Mouse (Mus musculus) c-Kit-positive CD71-negative TER-119-negative erythroid progenitor cells, embryonic 14.5 days (primary cell): ENCODE data around the gene Stx18.

Experiments used
- DNase-seq: peaks from one replicate; pipeline ENCODE4 v3.0.0-alpha.2; 2013; ENCODE audit warnings: low read depth

The Stx18 gene

DNA sequence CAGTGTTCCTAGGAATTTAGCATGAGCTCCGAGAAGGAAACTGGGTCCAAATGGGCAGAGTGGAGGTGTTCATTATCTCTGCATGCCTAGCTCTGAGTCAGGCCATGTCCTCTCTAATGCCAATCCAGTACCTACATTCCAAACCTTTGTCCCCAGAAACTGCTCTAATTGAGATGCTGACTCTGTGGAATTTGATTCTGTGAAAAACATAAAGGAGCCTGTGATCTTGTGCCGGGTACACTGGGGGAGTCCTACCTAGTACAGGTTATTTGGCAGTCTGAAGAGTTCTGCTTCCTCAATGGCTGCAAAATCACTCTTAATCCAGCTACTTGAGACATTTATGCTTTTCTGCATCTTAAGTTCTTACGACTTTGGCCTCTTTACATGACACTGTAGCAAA, 40.0 kb downstream of the Stx18 start:
- no peak for DNase-seq

DNA sequence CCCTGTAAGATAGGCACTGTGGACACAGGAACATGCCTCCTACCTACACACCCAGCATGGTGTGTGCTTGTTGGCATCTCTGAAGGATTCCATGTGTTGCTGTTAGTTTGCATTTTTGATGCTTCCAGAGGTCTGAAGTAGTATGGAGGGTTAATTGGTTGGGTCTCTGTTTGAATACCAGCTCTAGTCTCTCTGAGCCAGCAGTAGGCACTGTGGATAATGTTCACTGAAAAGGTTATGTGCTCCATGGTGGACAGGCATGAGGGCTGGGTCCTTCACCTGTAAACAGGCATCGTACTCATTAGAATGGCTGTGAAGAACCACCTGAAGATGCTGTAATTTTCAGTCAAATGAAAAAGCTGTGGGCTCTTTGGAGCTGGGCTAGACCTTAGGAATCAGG, 41.9 kb downstream of the Stx18 start:
- no peak for DNase-seq

DNA sequence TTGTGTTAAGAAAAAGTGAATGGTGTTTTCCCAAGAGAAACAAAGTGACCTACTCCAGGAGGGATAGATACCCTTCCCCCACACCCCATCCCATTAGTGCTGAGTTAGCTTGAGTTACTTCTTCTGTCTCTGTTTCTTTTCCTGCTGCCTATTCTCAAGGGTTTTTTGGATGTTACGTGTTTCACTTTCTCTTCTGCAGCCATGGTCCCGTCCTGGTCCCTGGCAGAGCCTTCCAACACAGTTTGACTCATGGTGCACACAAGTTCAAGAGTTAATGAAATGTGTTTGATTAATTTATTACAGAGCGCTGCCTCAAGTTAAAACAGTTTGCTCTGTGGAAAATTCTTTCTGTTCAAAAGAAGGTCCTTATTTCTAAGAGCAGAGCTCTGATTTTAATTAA, 44.0 kb downstream of the Stx18 start:
- DNase-seq = no peak

DNA sequence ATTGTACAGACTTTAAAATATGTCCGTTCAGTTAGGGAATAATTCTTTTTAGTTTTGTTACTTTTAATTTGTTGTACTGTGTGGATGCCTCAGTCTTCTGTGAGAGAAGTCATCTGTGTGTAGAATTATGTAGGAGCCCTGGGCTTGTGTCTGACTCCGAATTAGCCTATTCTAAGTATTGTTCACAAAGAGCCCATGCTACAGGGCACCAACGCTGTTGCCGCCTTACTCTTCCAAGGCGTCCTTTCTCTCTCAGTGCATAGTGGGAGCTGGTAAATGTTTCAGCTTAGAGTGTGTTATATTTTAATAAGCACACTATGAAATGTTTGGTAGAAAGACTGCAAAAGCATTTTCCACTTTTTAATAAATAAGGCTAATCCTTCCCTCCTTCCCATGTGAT, 44.8 kb downstream of the Stx18 start:
- no peak for DNase-seq

DNA sequence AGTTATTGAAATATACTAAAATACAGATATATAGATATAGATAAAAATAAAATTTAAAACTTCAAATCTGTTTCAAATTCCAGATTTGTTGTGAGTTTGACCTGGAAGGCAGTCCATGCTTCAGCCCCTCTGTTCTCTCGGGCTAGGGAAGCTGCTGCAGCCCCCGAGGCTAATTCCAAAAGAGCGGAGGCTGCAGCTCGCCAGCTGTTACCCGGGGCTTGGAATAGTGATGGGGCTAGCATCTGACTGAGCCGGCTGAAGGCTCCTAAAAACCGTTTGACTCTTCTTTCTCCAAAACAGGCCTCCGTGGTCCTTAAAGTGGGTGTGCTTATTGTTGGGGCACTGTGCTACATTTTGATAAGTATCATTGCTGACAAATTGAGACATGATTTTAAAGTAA, 46.1 kb downstream of the Stx18 start:
- no peak for DNase-seq

DNA sequence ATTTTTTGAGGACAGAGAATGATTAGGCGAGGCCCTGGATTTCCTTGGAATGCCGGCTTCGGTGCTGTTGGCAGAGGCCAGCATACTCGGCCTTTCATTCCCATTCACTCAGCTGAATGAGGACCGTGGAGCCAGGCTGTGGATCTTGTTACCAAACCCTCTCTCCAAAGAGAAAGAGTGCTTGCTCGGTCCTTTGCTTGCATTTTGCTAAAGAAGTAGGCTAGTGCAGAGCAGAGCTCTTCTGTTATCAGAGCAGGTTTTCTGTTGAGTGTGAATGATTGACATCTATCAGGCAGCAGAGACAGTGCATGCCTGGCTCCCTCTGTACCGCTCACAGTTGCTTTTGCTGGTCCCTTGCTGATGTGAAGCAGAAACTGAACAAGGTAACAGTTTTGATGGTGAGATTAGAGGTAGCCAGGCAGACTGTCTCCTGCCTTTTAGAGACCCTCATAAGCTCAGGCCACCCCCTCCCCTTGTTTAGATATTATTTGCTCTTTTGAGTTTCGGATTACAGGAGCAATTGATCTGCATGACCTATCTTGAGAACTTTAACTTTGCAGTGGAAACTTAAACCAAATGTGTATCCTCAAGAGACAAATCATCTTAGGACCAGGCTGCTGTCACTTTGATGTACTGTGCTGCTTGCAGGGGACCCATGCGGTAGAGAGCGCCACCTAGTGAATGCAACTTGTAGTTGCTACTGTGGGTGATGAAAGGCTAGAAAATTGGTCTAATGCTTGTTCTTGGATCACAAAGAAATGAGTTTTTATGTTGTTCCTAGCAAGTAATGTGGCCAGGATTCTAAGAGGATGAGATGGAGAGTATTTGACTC, 47.2 kb downstream of the Stx18 start:
- DNase-seq = peak; percentile 28

DNA sequence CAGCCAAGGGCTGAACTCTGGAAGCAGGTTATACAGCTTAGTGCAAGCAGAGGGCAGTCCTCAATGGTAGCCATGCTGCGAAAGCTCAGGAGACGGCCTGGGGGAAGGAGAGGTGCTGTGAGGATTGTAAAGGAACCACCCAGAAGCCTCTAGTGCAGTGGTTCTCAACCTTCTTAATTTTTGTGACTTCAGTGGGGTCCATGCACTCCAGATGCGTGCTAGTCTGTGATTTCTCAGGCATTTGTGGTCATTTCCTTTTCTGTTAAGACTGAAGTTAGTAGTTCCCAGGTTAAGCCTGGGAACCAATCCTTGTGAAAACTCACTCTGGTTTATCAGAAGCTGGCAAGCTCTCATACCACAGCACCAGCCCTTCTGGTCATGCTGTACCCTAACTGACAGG, 51.6 kb downstream of the Stx18 start:
- DNase-seq = no peak

DNA sequence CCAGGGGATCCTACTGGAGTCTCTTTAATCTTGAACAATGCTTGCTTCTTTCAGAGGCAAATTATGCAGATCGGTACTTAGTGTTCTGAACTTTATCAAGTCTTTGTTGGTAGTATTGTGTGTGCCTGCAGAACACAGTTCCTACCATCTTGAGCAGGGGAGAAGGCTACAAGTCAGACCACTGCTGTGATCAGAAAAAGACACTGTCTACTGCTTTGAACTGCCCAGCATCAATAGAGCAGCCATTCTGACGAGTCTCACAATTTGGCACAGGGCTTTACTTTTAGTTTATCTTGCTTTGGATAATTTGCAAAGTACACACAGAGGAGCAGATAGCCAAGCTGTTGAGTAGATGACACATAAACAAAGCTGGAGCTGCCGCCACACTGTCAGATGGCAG, 52.0 kb downstream of the Stx18 start:
- no peak for DNase-seq

DNA sequence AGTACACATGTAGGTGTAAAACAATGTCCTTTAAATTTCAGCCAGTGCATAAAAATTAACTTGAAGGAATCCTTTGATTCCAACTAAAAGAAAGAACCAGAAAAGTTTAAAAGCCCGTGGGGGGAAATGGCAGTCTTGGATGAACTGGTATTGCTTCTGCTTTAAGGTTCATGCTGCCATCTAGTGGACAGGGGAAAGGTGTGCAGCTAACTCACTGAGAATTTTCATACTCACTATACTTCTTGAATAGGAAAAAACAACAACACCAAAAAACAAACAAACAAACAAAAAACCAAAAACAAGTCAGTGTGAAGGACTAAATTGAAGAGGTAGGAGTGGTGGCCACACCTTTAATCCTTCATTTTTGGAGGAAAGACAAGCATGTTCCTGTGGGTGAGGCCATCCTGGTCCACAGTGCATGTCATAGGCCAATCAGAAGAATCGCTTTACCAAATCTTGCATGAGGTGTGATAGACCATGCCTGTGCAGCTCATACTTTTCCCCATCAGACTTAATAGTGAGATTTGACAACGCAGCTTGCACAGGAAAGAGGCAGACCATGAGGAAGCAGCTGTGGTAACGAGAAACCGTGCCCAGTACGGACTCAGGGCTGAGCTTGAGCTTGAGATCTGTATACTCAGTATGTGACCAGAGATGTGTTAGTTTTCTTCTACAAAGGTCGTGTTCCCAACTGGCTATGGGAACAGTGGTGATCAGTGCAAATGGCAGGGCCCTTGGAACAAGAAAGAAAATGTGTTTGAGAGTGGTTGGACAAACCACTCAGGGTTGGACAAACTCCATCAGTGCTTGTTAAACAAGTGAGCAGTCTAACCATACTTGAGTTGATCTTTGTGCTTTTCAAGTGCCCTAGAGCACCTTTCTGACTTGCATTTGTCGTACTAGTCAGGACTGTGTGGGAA, 52.8 kb downstream of the Stx18 start:
- peak; percentile 23 for DNase-seq

DNA sequence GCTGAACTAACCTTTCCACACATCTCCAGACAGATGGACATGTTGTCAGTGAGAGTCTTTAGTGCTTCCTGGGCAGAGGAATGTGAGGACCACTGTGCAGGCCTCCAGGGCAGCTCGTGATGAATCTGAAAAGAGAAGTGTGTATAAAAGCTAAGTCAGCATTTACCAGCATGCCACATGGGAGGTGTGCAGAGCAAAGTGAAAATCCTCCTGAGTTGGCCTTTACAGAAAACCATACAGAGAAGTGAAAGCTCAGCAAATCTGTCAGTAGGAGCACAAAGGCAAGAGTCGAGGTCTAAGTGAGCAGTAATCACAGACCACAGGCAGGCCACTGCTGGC, 53.4 kb downstream of the Stx18 start:
- DNase-seq = no peak

DNA sequence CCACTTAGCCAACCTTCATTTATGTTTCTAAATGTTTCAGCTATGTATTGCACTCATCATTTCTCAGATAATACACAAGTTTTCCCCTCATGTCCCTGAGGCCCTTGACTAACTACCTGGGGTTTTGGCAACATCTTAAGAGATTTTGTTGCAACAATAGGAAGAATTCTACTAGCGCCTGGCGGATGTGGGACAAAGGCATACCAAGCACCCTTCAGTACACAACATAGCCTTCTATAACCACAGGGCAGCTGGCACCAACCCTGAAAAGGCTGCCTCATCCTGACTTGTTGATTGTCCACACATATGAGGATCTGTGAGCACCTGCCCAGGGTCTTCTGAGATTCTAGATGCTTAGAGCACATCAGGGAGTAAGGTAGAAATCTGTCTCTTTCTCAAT, 55.8 kb downstream of the Stx18 start:
- DNase-seq = no peak

DNA sequence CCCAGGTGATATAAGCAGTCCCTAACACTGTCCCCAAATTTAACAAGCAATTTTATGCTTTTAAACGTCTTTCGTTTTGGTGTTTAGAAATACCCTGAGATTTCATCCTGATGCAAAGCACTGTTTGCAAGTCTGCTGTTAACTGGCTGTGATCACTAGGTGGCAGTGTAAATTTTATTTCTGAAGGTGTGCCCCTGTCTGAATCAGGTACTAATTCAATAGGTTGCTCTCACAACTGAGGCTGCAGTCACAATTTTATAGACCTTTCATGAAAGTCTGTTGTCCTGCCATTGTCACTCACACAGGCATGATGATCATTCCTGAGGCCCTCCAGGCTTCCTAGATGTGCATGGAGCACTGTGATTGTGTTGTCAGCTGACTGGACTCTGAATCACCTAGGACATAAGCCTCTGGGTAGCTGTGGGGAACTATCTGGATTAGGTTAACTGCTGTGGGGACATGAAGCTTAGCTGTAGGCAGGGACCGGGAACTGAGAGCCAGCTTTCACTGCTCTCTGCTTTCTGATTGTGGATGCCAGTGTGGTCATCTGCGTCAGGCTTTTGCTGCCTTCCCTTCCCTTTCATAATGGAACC, 59.1 kb downstream of the Stx18 start:
- no peak for DNase-seq

DNA sequence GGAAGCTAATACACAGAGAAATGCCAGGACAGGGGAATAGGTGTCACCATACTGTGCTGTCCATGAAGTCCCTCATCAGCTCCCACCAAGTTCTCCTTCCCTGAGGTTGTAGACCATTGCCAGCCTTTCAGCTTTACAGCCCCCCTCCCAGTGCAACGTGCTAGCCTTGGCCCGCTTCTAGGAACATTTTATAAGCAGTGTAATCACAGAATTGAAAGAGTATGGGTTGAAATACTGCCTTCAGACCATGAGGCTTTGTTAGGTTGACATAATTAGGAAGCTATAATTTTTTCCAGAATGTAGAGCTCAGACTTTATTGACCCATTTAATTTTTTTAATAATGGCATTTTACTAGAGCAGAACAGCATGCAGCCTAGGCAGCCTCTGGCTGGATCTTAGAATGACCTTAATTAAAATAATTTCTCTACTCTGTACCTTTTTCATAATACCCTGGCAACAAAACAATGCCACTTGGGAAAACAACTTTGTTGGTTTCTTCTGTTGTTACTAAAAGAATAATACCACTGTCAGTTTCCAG, 60.7 kb downstream of the Stx18 start:
- DNase-seq = no peak

DNA sequence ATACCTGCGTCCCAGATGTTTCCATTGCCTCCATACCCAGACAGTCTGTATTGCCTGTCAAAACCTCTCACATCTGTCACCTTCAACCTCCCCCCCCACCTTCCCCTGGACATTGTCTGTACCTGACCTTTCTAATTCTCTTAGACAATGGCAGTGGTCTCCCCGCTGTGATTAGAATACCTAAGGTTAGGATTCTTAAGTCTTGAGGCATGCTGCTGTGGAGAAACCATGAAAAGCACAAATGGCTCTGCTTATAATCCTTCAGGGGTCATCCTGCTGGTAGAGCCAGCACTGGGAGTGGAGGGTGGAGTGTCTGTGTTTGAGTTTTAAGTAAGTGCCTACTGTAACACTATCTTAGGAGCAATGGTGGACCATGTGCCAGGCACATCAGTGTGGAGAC, 64.4 kb downstream of the Stx18 start:
- no peak for DNase-seq

DNA sequence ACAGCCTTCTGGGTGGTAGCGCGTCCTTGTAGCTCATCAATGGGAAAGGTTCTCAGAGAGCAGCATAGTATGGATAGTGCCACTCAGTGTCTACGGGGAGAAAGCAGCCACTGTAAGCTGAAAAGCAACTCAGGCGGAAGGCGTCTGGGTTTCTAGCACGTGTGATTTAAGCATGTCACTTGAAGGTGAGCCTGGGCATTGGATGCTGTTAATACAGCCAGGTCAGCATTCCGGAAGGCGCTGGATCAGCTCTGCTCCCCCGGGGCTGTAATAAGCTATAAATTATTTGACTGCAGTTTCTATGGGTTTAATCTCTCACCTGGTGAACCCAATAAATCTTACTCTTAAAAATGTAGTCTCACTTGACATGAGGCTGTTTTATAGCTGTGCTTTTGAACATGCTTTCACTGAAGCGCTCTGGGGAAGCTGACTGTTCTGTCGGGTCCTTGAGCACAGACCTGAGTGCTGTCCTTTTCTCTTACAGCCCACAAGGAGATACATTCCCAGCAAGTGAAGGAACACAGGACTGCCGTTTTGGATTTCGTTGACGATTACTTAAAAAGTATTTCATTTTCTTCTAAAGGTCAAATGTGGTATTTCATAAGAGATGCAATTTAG, 67.6 kb downstream of the Stx18 start:
- no peak for DNase-seq

DNA sequence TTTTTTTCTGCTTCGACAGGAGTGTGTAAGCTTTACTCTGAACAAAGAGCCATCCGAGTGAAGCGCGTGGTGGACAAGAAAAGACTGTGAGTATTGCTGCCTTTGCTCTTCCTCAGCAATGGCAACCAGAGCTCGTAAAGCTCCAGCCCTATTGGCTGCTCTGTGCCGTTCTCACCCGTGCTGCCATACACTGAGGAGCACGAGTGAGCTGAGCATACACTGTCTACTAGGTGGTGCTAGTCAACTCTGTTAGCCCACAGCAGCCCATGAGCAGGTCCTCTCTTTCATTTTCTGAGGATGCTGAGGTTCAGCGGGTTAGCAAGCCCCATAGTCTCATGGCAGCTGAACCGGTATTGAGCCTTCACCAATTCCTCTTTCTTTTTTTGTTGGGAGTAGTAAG, 68.3 kb downstream of the Stx18 start:
- no peak for DNase-seq

DNA sequence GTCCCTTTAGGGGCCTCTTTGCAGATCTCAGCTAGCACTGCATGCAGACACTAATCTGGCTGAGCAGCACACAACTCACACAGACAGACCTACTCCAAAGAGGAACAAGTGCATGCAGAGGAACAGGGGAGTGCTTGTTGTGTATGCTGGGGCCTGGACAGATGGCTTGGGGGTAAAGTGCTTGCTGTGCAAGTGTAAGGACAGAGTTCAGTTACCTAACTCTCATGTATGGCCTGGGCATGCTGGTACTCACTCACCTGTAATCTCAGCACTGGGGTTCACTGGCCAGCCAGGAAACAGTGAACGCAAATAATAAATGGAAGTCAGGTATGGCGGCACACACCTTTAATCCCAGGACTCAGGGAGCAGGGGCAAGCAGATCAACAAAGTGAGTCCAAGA, 76.0 kb downstream of the Stx18 start:
- DNase-seq = no peak

DNA sequence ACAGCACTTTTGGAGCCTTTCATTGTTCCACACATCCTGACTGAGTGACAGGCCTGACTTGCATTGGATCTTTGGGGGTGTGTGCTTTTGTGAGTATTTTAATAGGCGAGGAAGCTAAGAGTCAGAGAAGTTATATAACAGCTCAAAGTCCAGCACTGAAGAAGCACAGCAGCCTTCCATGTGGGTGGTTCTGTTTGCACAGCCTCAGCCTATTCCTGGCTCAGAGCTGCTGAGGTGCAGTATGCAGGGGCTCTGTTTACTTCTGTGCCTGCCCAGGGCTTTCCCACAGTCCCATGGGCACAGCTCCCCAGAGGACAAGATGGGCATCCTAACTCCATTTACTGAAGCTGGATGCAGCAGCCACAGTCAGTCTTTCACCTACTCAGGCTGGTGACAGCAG, 78.5 kb downstream of the Stx18 start:
- DNase-seq = no peak

DNA sequence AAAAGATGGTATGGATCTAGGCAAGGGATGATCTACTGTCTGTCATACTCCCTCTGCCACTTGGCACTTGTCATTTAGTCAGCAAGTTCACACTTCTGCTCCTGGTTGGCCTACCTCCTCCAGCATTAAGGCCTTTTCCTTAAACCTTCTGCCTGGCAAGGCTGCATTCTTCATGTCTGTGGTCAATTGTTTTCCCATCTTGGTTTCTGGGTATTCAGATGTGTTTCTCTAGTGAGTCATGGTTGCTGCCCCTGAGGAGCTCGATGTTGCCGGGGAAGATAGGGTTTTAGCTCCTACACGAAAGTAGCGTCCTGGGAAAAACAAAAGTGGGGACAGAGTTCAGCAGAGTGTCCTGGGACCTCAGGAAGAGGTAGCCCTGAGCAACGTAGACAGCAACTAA, 80.7 kb downstream of the Stx18 start:
- no peak for DNase-seq

DNA sequence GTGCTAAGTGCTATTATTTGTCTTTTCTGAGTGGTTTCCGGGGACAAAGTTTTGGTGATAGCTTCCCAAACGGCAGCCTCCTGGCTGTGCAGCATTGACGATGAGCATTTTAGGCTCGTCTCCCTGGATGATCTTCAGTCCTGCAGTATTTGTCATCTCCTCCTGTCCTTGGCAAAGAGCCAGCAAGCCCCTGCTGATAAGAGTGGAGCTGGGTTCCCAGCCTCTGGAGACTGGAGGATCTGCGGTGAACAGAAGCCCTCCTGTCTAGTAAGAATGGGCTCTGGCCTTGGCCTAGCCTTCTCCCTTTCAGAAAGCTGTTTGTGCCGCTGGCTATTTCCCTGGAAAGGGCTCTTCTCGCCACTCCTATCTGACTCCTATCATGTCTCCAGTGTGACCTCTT, 83.2 kb downstream of the Stx18 start:
- no peak for DNase-seq

DNA sequence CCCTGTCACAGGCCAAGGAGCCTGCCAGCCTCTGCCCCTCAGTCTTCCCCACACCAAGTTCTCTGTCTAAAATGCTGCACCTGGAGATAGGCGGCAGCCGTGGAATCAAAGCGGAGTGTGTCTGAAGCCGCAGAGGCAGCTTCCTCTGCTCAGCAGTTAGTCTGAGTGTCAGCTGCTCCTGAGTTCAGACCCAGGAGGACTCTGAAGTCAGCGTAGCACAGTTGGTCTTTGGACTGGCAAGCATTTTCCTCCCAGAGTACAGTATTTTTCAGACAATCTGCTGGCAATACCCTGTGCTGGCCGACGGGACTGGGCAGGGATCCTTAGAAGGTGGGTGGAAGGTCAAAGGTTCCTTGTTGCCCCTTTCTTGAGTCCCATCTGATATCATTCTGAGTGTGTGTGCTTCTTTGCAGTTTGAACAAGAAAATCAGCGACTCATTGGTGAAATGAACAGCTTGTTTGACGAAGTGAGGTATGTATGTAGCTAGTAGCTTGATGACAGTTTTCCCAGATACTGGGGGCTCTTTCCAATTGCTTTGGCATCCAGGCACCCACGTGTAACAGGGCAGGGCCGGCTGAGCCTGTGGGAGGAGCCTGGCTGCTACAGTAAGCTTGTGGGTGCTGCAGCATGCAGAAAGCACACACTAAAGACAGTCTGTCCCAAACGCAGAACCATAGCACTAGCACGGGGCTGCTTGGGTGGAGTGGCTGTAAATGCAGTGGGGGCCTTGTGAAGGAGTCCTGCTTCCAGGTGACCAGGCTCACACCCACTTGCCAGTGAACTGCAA, 88.2 kb downstream of the Stx18 start:
- no peak for DNase-seq

DNA sequence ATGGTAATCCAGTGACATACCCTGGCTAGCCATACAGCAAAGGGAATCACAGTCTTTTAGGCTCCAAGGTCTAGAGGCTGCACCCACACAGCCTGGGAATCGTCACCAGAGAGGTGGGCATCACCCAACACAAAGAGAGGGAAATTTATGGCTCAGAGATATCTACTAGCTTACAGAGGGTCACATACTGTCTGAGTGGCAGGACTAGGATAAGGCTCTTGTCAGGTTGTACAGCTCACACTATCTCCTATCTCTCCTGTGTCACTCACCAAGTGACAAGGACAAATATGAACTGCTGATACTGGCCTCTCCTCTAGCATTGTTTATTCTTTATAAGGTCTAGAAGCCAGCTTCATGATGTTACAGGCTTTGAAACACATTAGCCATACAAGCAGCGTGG, 90.8 kb downstream of the Stx18 start:
- DNase-seq = no peak
